Mouse (Mus musculus): Measurements from ENCODE around the gene Slfn3. TPM values are rescaled to one million over a fixed set of nuclear protein-coding genes. Genes with fewer than 3 reads are reported as not detected.
"Not testable (repeated sequence)": the region's sequence is repeated elsewhere in the genome, so short reads cannot be mapped to it uniquely, and the experiment has no call there.

Slfn3 gene
- total RNA-seq (2021), result under 1 TPM; 0.21 to 0.40 TPM
- long read RNA-seq, partial matches to known transcripts, result 1 of 1 reads
- long read RNA-seq, other reads (novel, unspliced or antisense), result 0 of 1 reads

DNA sequence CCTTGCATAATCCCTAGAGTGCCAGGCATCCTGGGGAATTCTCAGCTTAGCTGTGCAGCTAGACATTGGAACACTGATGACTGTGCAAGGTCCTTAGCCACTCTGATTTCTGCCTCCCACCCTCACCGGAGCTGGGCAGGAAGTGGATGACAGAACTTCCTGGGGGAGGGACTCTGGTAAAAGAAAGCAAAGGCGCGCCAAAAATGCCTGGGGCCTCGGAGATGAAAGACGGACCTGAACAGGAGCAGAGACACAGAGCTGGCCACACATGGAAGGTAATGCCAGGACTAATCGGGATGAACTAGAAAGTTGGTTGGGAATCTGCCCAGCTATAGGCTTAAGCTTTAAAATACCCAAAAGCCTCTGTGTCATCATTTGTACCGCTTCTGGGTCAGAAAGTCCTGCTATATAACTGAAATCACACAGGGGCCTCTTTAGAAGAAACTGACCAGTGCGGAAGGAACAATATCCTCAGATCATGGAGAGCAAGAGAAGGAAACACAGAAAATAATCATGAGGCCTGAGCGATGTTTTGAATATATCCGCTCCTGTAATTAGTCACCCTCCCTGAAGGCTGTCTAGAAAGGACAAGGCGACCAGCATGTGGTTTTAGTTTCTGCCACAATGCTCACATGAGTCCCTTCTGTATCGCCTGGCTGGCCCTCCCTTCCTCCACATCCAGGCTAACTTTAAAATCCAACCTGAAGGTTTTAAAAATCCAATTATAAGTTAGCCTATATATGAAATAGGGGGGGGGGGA lies at the start of gene Slfn3:
Gene Slfn3 (plus strand): TSS at position 197 of the 760 bp plus-strand sequence.
- no peak for DNase-seq (ENCODE audit: low spot score in 2 of 2)

DNA sequence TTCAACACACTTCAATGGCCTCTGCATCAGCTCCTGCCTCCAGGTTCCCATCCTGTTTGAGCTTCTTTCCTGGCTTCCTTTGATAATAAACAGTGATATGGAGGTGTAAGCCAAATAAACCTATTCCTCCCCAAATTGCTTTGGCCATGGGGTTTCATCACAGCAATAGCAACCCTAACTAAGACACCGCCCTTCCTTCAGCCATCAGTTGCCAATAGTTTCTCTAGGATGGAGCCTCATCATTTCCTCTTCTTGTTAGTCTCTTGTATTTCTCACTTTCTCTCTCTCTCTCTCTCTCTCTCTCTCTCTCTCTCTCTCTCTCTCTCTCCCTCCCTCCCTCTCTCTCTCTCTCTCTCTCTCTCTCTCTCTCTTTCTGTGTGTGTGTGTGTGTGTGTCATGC lies 42.2 kb upstream of the Slfn3 start:
- not testable (repeated sequence) for DNase-seq (ENCODE audit: low spot score in 2 of 2)

DNA sequence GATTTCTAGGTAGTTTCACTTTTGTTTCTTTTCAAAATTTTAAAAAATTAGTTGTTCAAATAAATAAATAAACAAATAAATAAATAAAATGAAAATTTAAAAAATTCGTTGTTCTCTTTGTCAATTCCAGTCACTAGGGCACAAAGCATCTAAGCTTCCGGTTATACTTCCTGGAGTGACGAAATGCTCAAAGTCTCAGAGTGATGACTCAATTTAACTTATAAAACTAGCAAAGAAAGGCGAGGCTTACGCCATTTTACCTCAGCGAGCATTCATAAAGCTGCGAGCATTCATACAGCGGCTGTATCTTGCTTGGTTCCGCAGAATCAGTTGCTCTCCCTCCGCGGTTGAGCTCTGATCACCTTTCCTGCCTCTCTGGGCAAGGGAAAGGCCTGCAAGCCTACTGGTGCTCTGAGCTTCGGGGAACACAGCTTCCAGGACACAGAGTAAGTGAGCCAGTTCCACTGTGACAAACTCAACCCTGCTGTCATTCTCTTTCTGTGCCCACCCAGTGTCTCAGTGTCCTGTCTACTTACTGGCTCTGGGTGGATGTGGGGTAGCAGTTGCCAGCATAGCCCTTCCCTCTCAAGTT lies 16.1 kb upstream of the Slfn3 start, which contains the start of gene Slfn4:
Gene Slfn4 (plus strand): TSS at position 239 of the 592 bp plus-strand sequence.
- DNase-seq (ENCODE audit: low spot score in 2 of 2), result no peak

DNA sequence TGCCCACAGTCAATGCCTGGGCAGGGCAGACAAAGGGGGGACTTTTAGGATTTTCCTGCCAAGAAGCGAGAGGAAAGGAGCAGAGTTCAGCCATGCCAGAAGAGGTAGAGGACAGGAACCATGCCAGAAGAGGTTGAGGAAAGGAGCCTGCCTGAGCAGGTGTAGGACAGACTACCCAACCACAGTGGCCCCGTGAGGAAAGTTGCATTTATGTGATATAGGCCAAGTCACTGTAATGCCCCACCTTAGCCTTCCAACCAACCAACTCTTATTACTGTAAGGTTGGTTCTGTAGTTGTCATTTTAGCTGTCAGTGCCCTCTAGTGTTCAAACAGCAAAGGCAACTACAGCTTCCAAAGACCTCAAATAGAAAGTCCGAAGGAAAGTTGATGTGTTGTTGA lies 871 bp downstream of the Slfn3 start:
- DNase-seq (ENCODE audit: low spot score in 2 of 2), result no peak

DNA sequence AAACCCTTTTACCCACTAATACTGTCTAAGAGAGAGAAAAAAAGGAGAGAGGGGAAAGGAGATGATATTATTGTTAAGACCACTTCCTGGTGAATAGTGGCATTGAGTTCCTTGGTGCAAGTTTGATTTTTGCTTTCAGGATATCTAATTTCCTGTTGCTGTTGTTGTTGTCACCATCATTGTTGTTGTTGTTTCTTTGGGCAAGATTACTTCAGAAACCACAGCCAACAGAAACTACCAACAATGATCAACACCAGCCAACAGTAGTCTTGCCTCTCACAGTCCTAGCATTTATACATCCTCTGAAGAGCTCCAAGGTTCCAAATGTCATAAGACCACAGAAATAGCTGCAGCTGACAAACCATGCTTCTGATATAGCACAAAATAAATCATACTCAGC lies 13.9 kb downstream of the Slfn3 start:
- no peak for DNase-seq (ENCODE audit: low spot score in 2 of 2)

DNA sequence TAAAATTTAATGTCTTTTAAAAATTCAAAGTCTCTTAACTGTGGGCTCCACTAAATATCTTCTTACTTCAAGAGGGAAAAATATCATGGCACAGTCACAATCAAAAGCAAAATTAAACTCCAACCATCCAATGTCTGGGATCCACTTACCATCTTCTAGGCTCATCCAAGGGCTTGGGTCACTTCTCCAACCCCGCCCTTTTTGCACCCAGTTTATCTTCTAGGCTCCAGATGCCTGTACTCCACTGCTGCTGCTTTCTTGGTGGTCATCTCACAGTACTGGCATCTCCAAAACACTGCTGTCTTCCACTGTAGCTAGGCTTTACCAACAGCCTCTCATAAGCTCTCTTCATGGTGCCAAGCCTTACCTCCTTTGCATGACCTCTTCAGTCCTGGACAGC lies 25.0 kb downstream of the Slfn3 start:
- no peak for DNase-seq (ENCODE audit: low spot score in 2 of 2)

DNA sequence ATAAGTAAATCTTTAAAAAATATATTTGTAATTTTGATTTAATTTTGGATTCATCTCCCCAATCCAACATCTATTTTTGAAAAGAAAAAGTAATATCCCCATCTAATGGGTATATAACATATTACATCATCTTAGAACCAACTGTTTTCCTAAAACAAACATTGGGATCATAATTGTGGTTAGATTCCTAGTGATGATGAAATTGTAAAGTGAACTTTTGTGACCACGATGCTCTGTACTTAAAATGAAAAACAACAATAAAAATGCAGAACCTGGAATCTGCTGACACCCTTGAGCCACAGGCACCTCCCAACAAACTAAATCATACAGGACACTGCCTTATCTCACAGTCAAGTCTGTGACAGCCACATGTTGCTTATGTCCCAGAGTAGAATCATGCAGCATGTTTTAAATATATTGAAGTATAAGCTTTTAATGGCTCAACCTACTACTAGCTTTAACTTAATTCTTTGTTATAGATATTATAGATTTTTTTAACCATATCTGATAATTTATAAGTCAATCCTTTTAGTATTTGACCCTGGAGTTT lies 30.3 kb downstream of the Slfn3 start:
- DNase-seq (ENCODE audit: low spot score in 2 of 2), result no peak

DNA sequence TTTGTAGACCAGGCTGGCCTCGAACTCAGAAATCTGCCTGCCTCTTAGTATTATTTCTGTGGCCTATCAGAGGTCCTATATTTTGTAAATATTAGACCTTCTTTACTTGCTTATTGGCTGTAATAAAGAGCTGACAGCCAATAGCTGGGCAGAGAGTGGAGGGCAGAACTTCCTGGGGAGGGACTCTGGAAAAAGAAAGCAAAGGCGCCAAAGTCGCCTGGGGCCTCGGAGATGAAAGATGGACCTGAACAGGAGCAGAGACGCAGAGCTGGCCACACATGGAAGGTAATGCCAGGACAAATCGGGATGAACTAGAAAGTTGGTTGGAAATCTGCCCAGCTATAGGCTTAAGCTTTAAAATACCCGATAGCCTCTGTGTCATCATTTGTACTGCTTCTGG lies 32.2 kb downstream of the Slfn3 start:
- DNase-seq (ENCODE audit: low spot score in 2 of 2), result no peak

DNA sequence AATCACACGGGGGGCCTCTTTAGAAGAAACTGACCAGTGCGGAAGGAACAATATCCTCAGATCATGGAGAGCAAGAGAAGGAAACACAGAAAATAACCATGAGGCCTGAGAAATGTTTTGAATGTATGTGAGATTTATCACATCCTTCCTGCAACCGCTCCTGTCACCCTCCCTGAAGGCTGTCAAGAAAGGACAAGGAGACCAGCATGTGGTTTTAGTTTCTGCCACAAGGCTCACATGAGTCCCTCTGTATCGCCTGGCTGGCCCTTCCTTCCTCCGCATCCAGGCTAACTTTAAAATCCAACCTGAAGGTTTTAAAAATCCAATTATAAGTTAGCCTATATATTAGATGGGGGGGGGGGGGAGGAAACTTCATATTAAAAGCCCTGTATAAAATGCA lies 32.7 kb downstream of the Slfn3 start:
- DNase-seq (ENCODE audit: low spot score in 2 of 2), result not testable (repeated sequence)

DNA sequence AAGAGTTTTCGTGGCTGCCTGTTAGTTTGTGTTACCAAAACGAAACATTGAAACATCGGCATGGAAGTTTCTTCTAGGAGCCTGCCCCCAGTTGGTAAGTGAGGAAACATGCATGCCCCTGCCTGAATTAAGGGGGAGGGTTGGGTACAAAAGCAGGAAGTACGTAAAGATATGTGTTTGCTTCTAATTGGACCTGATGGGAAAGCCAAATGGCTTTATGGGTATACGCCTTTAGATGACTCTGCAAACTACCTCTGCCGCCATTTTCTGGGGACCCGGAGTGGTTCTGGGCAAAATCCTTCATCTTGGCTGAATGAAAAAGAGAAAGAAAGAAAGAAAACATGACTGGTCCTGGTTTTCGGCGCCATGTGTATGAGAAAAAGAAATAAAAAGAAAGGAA lies 33.1 kb downstream of the Slfn3 start:
- no peak for DNase-seq (ENCODE audit: low spot score in 2 of 2)

DNA sequence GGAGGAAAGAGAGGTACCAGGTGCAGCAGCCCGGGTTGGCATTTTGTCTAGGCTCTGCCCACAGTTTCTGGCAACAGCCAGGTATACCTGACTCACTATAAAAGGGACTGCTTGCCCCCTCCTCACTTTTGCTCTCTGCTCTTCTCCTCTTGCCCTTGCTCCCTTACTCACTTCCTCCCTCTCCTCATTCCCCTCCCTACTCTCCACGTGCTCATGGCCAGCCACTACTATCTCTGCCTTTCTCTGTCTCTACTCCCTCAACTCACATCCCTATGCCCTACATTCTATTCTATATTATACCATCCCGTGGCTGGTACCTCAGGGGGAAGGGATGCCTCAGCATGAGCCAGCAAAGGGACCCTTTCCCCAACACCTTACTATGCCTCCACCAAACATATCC lies 33.6 kb downstream of the Slfn3 start:
- no peak for DNase-seq (ENCODE audit: low spot score in 2 of 2)

DNA sequence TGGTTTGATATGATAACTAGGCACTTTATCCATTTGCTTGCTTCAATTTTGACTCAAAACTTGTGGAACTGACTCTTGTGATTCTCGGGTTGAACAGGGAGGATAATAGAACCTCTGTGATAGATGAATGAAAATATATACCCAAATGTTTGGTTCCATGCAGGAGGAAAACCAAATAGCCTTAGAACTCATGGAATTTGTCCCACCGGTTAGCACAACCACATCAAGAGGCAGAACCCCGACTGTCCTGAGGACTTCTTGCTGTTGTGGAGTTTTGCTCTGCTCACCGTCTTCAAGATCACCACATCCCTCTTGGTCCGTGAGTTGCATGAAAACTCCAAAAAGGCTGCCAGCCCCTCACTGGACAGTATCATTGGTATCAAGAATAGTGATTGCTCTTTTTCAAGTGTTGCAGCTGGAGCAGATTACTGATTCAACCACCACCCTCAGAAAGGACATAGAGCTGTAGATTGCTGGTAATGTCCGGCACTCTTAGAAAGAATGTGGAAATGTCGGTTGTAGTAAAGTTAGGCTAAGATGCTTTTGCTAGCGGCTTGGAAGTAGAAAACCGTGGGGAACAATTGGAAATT lies 34.3 kb downstream of the Slfn3 start:
- DNase-seq (ENCODE audit: low spot score in 2 of 2), result no peak

DNA sequence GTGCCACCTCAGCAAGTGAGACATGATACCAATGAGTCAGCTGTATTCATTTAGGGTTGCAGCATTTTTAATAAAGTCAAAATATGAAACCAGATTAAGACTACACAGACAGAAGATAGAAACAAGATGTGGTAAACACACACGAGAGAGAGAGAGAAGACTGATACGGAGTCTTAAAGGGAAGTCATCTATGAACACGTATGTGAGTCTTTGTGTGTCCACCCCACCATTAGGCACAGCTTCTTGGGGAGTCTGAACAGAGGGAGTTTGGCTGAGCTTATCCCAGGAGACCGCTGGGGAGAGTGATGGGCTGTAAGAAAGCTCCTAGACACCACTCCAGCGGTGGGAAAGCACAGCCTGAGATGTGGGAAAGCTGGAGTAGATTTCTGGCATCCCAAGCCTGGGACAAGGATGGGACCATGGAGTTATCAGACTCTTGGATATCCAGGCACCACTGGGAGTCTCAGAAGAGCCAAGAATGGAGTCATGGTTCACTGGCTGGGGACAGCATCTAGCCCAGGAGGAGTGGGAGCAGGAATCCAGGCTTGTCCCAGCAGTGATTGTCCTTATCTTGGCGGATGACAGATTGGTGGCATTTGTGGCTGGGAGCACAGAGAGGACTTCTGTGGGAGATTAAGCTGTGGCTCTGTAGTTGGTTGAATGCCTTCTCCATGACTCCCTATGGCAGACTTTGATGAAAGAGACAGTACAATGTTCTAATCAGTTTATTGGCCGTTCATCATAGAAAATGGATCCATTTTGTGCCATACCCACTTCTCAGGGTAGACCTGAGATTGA lies 37.0 kb downstream of the Slfn3 start:
- DNase-seq (ENCODE audit: low spot score in 2 of 2), result no peak

DNA sequence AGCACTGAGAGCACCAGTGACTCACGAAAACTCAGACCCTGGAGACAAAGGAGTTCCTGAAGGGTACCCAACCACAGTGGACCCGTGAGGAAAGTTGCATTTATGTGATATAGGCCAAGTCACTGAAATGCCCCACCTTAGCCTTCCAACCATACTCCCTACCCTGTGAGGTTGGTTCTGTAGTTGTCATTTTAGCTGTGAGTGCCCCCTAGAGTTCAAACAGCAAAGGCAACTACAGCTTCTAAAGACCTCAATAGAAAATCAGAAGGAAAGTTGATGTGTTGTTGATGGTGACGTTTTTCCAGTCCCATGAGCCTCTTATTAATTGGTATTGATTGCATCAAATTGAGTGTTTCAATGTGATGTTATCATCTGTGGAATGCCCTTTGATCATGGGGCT lies 39.8 kb downstream of the Slfn3 start:
- DNase-seq (ENCODE audit: low spot score in 2 of 2), result no peak

DNA sequence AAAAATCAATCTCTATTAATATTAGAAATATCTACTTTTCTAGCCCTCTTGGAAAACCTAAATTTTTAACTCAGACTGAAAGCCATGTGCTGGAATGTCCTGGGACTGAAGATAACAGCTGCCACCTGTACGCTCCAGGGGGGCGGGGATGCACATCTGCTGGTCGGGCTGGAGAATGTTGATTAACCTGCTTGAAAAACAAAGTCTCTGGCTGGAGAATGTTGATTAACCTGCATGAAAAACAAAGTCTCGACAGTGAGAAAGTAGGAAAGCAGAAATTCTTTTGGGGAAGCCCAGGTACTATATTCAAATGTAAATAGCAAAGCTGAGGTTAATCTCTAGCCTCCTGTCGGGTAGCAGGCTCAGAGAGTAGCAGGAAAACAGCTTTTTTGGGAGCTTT lies 42.5 kb downstream of the Slfn3 start:
- not testable (repeated sequence) for DNase-seq (ENCODE audit: low spot score in 2 of 2)

DNA sequence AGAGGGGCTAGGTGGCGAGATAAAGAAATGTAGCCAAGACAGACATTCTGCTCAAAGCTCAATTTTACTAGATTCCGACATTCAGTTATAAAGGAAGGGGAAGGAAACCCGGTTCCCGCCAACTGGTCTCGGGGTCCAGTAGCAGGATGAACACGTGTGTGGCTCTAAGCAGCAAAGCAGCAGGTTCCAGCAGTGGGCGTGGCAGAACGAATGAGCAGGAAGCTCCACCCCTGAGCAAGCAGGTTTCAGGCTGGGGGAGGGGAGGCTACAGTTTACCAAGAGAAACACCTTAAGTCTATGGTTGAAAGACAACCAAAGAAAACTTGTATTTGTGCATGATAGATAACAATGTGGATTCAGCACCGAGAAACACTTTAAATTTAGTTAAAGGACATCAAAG lies 46.3 kb downstream of the Slfn3 start:
- DNase-seq (ENCODE audit: low spot score in 2 of 2), result not testable (repeated sequence)

DNA sequence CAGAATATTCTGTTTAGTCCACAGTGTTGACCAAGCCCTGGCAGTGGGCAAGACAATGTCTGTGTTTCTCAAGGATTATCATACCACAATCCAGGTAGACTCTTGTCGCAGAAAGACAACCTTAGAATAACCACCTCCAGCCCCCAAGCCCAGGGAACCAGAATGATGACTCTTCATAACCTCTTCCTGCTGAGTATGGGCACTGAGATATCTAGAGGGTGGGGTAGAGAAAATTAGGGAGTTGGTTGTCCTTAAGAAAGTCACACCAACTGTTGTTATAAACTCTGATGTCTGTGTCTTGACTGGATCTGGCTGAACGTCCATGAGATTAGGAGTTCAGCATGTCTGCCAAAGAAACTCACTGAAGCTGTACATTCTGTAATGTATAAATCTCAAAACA lies 47.3 kb downstream of the Slfn3 start:
- no peak for DNase-seq (ENCODE audit: low spot score in 2 of 2)

DNA sequence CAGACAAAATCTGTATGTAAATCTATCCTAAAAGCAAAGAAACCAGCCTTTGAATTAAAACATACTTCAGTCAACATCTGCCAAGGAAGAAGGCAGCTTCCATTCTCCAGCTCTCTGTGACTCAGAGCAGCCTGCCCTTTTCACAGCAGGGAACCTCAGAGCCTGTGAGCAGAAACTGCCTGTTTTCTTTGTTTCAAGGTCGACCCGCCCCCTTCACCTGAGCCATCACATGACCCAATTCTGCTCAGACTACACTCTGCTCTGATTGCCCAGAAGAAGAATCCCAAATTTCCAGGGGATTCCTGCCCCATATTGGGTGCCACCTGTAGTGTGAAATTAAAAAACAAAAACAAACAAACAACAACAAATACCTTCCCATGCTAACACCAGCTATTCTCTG lies 48.7 kb downstream of the Slfn3 start:
- DNase-seq (ENCODE audit: low spot score in 2 of 2), result no peak

DNA sequence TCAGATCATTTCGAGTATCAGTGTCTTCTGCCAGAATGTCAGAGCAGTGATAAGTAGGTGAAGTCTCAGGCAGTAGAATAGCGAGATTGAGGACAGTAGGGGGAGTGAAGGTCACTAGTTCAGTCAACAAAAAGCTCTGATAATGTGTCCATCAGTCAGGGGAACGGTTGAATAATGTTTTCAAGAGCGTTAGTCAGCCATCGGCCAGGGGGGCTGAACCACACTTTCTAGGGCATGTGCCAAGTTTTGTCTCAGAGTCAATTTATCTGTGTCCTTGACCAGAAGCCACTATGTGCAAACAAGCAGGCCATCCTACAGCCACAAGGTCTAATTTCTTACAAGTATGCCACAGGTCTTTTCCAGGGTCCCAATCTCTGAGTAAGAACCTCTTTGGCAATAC lies 66.1 kb downstream of the Slfn3 start:
- not testable (repeated sequence) for DNase-seq (ENCODE audit: low spot score in 2 of 2)

DNA sequence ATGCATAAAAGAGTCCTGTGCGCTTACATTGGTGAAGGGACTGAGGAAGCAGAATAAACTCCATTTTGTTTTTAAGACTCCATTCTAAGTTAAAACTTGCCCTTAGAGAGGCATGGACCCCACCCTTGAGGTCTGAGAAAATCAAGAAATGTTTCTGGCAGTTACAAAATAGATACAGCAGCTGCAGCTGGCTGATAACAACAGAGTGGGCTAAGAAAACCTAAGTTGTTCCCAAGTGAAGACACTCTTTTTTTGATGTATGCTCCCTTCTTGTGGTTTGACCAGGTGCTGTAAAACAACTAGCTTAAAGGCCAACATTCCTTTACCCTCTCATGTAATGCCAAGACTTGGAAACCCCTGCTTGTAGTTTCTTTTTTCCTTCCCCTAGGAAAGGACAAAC lies 71.5 kb downstream of the Slfn3 start:
- DNase-seq (ENCODE audit: low spot score in 2 of 2), result no peak

DNA sequence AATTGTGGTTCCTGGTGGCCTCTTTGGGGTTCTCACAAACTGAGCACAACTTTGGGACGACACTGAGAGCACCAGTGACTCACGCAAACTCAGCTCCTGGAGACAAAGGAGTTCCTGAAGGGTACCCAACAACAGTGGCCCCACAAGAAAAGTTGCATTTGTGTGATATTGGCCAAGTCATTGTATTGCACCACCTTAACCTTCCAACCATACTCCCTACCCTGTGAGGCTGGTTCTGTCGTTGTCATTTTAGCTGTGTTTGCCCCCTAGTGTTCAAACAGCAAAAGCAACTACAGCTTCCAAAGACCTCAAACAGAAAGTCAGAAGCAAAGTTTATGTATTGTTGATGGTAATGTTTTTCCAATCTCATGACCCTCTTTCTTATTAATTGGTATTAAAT lies 72.0 kb downstream of the Slfn3 start:
- DNase-seq (ENCODE audit: low spot score in 2 of 2), result no peak

Measured in layer of hippocampus, postnatal 10 days (tissue).